Mouse (Mus musculus) forebrain, embryonic 12.5 days (tissue): ENCODE results near the gene Fam19a2. TPM values are rescaled to one million over a fixed set of nuclear protein-coding genes. Genes with fewer than 3 reads are reported as not detected.
A peak's percentile ranks its signal among the peaks of the same experiment; 100 is the strongest.

ENCODE experiments used
- ATAC-seq: fragments of 200-750 bp; cut with Nextera tagmentation; 2 replicates; pipeline ENCODE4 v1.8.0; 2017; ENCODE audit warnings: moderate TSS enrichment; ENCODE audit not compliant: low FRiP score
- H3K27ac ChIP-seq: fragments of 300-500 bp; sonication (generic); 2 replicates; pipeline ENCODE4 v1.5.1; 2016; ENCODE audit warnings: mild to moderate bottlenecking
- H3K27me3 ChIP-seq: fragments of 300-500 bp; sonication (generic); 2 replicates; pipeline ENCODE4 v1.6.1; 2016; ENCODE audit warnings: mild to moderate bottlenecking
- H3K36me3 ChIP-seq: fragments of 300-500 bp; sonication (generic); replicated peaks from 2 replicates; pipeline ENCODE4 v1.6.1; 2016; ENCODE audit warnings: mild to moderate bottlenecking
- H3K4me1 ChIP-seq: fragments of 300-500 bp; sonication (generic); 2 replicates; pipeline ENCODE4 v1.6.1; 2016
- H3K4me2 ChIP-seq: fragments of 300-500 bp; sonication (generic); 2 replicates; pipeline ENCODE4 v1.6.1; 2016; ENCODE audit warnings: mild to moderate bottlenecking, moderate library complexity
- H3K4me3 ChIP-seq: fragments of 300-500 bp; sonication (generic); replicated peaks from 2 replicates; pipeline ENCODE4 v1.5.1; 2016; ENCODE audit warnings: mild to moderate bottlenecking
- H3K9ac ChIP-seq: fragments of 300-500 bp; sonication (generic); 2 replicates; pipeline ENCODE4 v1.6.1; 2016; ENCODE audit warnings: mild to moderate bottlenecking
- H3K9me3 ChIP-seq: fragments of 300-500 bp; sonication (generic); 2 replicates; pipeline ENCODE4 v1.6.1; 2016
- WGBS: fragments of 180-500 bp; shearing (Covaris S2); methylation state at CpG from one replicate; pipeline ENCODE4 v1.1.7; 2016; 5-methylcytosine and 5-hydroxymethylcytosine counted together
- polyA plus RNA-seq: library from polyadenylated mRNA; unstranded; fragments of >200 nt; fragmentation: Nextera tagmentation; extraction: Ambion mirVana; gene quantifications from 2 replicates; pipeline ENCODE4 v1.2.1, GENCODE M21; 2016

Gene Fam19a2
- polyA plus RNA-seq, 1 experiment from 2014 or later, result 10.2 TPM

DNA sequence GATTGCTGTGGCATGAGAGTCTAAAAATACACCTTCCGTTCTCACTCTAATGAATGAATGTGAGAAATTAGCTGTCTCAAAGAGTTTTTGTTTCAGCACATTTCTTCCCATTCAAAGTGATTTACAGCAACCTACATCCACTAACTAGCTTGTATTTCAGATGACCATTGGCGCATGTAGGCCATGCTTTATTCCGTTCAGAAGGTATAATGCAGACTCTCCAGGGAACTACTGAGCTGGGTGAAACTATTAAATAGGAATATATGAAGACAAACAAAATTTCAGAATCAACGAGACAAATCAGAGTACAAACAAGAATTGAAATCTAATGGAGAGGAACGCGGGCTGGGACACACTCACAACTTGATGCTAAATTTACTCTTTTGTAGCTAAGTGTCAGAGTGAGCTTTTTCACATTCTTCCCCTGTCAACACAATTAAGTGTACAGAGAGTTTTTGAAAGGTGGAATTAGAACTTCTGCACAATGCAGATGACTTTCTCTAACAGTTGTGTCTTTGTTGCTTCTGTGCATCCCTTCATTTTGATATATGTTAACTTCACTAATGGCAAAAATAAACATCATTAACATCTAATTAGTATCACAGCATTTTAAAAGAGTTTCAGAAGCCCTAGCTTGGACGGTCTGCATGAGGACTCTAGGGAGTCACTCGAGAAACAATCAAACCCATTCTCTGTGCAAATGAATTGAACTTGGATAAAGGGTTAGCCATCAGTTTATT, 428.6 kb downstream of the Fam19a2 start:
- no peak overlapping the region for H3K4me3 ChIP-seq
- H3K9me3 ChIP-seq, result no peaks in the 10 kb centered on the region
- no peak overlapping the region for H3K27ac ChIP-seq
- no peak overlapping the region for H3K4me2 ChIP-seq
- H3K9ac ChIP-seq, result no peak overlapping the region
- WGBS, result 24% methylated on average over 8 of the region's 8 CpGs
- H3K36me3 ChIP-seq, result no peaks in the 10 kb centered on the region
- 0 out of 2 replicates have a peak, but pooled peaks cover 2% of the 10 kb centered on the region for H3K27me3 ChIP-seq
- H3K4me1 ChIP-seq, result no peaks in the 10 kb centered on the region
- peak; percentile 64; the same call in 1 of the 2 replicates for ATAC-seq

DNA sequence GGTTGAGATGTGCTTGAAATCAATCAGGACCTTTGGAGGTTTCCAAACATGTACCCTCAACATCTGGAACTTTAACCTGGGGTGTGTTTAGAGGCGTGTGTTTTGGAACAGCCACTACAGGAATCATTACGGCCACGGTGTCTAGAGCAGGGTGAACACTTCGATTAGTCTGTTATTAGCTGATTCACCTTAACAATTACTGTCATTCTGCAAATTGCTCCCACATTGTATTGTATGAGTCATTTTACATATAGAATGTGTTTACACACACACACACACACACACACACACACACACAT, 429.1 kb downstream of the Fam19a2 start:
- ATAC-seq, result peak; percentile 27; the same call in 1 of the 2 replicates
- WGBS, result 59% methylated on average over 4 of the region's 4 CpGs

DNA sequence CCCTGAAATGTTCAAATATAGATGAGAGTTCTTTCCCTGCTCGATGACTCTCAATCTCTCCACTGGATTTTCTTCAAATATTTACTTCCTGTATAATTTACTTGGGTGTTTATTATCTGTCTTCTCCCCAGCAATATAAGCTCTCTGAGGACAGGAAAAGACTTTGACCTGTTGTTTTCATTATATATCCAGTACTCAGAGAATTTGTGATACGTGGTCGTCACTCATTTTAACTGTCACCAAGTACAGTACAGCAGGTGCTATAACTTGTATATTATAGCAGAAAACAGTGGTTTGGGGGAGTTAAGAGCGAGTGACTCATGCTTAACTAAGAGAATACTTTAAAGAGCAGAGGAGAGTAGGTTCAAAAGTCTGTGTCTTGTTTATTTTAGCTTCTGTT, 438.8 kb downstream of the Fam19a2 start:
- WGBS, result 92% methylated on average over 4 of the region's 4 CpGs

More for the DNA sequence above, 429.1 kb downstream of the Fam19a2 start:
- Histone ChIP-seq H3K4me3 (no peak overlapping the region), H3K9me3 (no peaks in the 10 kb centered on the region), H3K4me1 (no peaks in the 10 kb centered on the region), H3K4me2 (no peak overlapping the region), H3K27ac (no peak overlapping the region), H3K27me3 (0 out of 2 replicates have a peak, but pooled peaks cover 2% of the 10 kb centered on the region), H3K9ac (no peak overlapping the region), H3K36me3 (no peaks in the 10 kb centered on the region)

DNA sequence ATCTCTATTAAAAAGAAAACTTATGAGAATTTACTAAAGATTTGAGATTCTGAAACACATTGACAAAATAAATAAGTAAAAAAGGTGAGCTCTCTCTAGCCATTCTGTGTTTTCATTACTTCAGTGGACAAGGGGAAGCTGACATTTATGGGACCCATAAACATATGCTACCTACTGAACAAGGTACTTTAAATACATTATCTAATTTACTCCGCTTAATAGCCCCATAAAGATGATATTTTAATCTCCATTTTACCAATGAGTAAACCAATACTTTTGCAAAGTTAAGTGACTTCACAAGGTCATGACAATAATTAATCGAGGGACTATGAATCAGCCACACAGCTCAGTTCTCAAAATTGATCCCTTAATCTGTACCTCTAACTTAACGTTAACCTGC, 443.2 kb downstream of the Fam19a2 start:
- ATAC-seq, result no peak

More for the DNA sequence above, 438.8 kb downstream of the Fam19a2 start:
- ATAC-seq, result no peak
- Histone ChIP-seq H3K4me2 (no peak overlapping the region), H3K4me1 (no peaks in the 10 kb centered on the region), H3K27ac (no peak overlapping the region), H3K9ac (no peak overlapping the region), H3K9me3 (no peaks in the 10 kb centered on the region), H3K36me3 (no peaks in the 10 kb centered on the region), H3K27me3 (no peaks in the 10 kb centered on the region), H3K4me3 (no peak overlapping the region)

DNA sequence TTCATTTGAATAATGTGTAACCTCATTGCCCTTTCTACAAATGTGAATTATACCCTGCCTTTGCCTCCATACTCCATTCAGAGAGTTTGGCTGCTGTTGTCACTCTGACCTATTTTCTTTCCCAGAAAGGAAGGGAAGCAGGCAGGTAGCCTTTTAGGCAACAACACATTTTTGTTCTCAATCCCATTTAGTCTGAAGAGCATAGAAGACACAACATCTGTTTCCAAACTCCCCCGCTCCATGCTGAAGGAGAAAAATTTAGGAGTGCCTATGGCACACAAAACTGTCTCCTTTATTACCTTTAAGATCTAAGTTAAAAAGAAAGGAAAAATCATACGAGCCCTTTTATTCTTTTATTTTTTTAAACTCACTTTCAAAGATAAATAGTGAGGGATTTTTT, 446.9 kb downstream of the Fam19a2 start:
- H3K27ac ChIP-seq, result no peak overlapping the region
- no peaks in the 10 kb centered on the region for H3K36me3 ChIP-seq
- 78% methylated on average over 2 of the region's 2 CpGs for WGBS
- no peak overlapping the region for H3K4me2 ChIP-seq
- H3K9ac ChIP-seq, result no peak overlapping the region
- H3K27me3 ChIP-seq, result no peaks in the 10 kb centered on the region
- H3K4me1 ChIP-seq, result no peaks in the 10 kb centered on the region
- H3K9me3 ChIP-seq, result no peaks in the 10 kb centered on the region
- no peak overlapping the region for H3K4me3 ChIP-seq
- ATAC-seq, result no peak

More for the DNA sequence above, 443.2 kb downstream of the Fam19a2 start:
- no peak overlapping the region for H3K4me3 ChIP-seq
- no peaks in the 10 kb centered on the region for H3K36me3 ChIP-seq
- 94% methylated on average over 3 of the region's 3 CpGs for WGBS
- no peak overlapping the region for H3K27ac ChIP-seq
- no peaks in the 10 kb centered on the region for H3K9me3 ChIP-seq
- no peaks in the 10 kb centered on the region for H3K27me3 ChIP-seq
- no peak overlapping the region for H3K4me2 ChIP-seq
- no peak overlapping the region for H3K9ac ChIP-seq
- no peaks in the 10 kb centered on the region for H3K4me1 ChIP-seq

DNA sequence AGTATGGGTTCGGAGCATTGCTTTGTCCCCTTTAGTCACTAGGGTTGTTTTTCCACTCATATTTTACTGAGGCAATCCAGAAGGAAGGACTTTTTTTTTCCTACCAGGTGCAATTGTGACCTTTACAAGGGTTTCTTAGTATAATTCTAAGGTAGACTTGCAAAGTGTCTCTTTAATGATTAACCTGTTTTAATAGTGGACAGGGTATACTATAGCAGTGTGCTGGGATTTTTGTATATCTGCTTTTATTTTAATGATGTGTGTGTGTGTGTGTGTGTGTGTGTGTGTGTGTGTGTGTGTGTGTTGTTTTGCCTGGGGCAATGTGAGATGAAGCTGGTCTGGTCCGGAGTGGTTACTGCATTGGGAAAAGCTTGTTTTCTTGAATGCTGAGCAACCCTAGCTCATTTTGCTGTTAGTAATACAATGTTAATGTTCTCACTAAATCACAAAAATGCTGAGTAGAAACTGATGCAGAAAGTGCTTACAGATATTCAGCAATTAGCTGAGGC, 458.2 kb downstream of the Fam19a2 start:
- Histone ChIP-seq H3K4me2 (no peak overlapping the region), H3K27me3 (no peaks in the 10 kb centered on the region), H3K9me3 (no peaks in the 10 kb centered on the region), H3K27ac (no peak overlapping the region), H3K4me3 (no peak overlapping the region), H3K36me3 (no peaks in the 10 kb centered on the region), H3K9ac (no peak overlapping the region), H3K4me1 (no peaks in the 10 kb centered on the region)
- no peak for ATAC-seq
- WGBS, result 86% methylated on average over 2 of the region's 2 CpGs

DNA sequence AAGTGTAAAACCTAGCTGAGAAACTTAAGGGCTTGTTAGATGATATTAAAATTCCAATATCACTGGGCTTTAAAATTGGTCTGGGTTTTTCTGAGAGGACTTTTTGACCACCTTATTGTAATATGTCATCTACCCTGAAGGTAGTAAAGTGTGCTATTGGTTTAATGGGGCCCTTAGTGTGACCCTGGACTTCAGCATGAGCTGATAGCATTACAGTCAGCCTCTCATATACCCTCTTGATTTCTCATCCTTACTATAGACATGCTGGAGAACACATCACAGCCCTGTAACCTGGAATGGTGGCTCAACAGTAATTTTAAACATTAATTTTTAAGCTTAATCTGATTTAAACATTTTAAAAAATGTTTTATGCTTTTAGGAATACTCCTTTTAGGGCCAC, 459.8 kb downstream of the Fam19a2 start:
- Histone ChIP-seq H3K27me3 (no peaks in the 10 kb centered on the region), H3K4me2 (no peak overlapping the region), H3K27ac (no peak overlapping the region), H3K36me3 (no peaks in the 10 kb centered on the region), H3K4me3 (no peak overlapping the region), H3K9ac (no peak overlapping the region), H3K9me3 (no peaks in the 10 kb centered on the region), H3K4me1 (no peaks in the 10 kb centered on the region)
- ATAC-seq, result no peak

DNA sequence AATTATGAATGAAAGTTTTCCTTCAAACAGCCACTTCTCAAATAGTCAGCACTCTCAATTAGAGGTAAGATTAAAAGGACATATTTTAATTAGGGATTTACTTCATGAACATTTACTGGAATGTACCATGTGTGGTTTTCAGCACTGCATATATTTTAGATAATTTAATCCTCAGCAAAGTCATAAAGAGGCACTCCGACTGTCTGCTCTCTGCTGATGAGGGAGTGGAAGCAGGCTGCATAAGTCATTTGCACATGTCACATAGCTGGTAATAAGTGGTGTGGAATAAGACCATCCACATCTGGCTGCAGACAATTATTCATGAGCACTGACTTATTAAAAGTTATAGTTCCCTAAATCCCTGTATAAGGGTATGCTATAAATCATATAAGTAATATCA, 484.5 kb downstream of the Fam19a2 start:
- 71% methylated on average over 1 of the region's 1 CpGs for WGBS
- no peak overlapping the region for H3K27ac ChIP-seq
- H3K9ac ChIP-seq, result no peak overlapping the region
- 0 out of 2 replicates have a peak, but pooled peaks cover 5% of the 10 kb centered on the region for H3K4me1 ChIP-seq
- H3K27me3 ChIP-seq, result no peaks in the 10 kb centered on the region
- 0 out of 2 replicates have a peak, but pooled peaks have one; percentile 17 for ATAC-seq
- no peaks in the 10 kb centered on the region for H3K9me3 ChIP-seq
- H3K4me2 ChIP-seq, result no peak overlapping the region
- H3K4me3 ChIP-seq, result no peak overlapping the region
- H3K36me3 ChIP-seq, result no peaks in the 10 kb centered on the region

DNA sequence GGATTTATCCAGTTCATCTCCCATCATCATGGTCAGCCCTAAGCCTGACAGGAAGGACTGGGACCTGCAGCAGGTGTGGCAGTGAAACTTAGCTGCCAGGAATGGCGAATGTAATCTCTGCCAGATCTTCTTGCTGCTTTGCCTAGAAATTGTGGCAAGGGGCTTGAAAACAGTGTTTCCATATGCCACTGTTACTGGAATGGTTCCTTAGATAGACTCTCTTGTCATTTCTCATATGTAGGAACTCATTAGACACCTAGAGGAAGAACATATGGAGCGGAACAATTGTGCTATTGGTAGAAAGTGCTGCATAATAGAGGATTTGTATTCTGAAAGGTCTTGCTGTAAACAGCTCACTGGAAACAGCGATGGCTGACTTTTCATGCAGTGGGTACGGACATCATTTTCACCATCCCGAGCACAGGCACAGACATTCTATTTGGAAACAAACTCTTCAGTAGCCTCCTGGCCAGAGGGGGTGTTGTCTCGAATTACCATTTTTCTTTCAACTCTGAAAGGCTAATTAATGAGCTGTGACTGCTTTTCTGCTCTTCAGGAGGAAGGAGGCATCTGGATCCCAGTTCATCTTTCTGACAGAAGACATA, 488.0 kb downstream of the Fam19a2 start:
- WGBS, result 54% methylated on average over 6 of the region's 6 CpGs
- no peaks in the 10 kb centered on the region for H3K36me3 ChIP-seq
- H3K4me1 ChIP-seq, result 0 out of 2 replicates have a peak, but pooled peaks cover 5% of the 10 kb centered on the region
- no peaks in the 10 kb centered on the region for H3K9me3 ChIP-seq
- ATAC-seq, result no peak
- H3K4me2 ChIP-seq, result no peak overlapping the region
- no peak overlapping the region for H3K4me3 ChIP-seq
- no peaks in the 10 kb centered on the region for H3K27me3 ChIP-seq
- no peak overlapping the region for H3K27ac ChIP-seq
- no peak overlapping the region for H3K9ac ChIP-seq

DNA sequence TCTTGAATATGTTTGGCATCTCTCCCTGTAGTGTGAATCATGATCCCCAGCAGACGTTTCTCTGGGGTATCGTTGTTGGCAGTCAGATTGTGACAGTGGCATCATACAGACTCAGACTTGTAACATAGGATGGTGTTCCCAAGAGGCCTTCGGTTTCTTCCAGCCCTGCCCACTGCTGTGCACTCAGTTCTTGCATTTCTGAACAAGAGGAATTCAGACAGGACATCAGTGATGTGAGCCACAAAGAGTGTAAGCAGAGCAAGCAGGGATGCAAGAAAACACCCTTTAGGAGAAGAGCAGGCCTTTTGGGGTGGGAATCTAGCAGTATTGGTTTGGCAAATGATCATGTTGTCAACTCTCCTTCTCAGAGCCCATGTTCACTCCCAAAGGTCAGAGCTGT, 489.0 kb downstream of the Fam19a2 start:
- ATAC-seq, result no peak
- Histone ChIP-seq H3K4me3 (no peak overlapping the region), H3K9ac (no peak overlapping the region), H3K4me2 (no peak overlapping the region), H3K36me3 (no peaks in the 10 kb centered on the region), H3K4me1 (0 out of 2 replicates have a peak, but pooled peaks cover 5% of the 10 kb centered on the region), H3K9me3 (no peaks in the 10 kb centered on the region), H3K27me3 (no peaks in the 10 kb centered on the region), H3K27ac (no peak overlapping the region)
- WGBS, result 77% methylated on average over 3 of the region's 3 CpGs

DNA sequence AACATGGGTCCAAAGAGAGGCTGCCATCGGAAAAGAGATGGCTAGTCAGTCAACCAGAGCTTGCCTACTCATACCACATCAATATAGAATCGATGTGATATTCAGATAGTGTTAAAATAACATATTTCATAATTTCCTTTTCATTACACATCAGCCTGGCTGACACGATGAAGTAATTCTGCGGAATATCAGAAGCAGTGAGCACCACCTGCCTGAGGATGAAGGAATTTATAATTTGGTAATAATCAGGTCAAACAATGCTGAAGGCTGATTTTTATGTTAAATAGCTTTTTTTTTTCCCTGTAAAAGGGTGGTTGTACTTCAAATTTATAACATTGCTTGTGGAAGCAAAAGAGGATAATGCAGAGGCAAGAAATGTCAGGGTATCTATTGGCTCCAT, 490.2 kb downstream of the Fam19a2 start:
- Histone ChIP-seq H3K27ac (no peak overlapping the region), H3K4me3 (no peak overlapping the region), H3K27me3 (no peaks in the 10 kb centered on the region), H3K36me3 (no peaks in the 10 kb centered on the region), H3K9ac (no peak overlapping the region), H3K4me1 (0 out of 2 replicates have a peak, but pooled peaks cover 5% of the 10 kb centered on the region), H3K4me2 (no peak overlapping the region), H3K9me3 (no peaks in the 10 kb centered on the region)
- WGBS, result 88% methylated on average over 4 of the region's 4 CpGs
- no peak for ATAC-seq

DNA sequence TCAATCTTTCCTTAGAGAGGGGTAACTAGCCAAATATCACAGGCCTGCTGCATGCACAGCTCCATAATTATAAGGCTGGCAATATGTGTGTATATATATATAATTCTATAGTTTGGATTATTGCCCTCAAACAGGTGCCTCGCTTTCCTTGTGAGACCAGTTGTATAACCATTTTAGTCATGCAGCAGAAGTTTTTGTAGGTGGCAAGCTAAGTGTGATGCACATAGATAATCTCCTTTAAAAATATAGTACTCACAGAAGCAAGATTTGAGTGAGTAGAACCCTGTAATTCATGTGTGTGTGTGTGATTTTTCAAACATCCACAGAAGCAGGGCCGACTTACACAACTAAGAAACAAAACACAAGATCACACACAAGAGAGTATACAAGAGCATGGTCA, 525.6 kb downstream of the Fam19a2 start:
- Histone ChIP-seq H3K9ac (no peak overlapping the region), H3K27me3 (no peaks in the 10 kb centered on the region), H3K4me1 (no peaks in the 10 kb centered on the region), H3K27ac (no peak overlapping the region), H3K4me2 (no peak overlapping the region), H3K4me3 (no peak overlapping the region), H3K36me3 (no peaks in the 10 kb centered on the region), H3K9me3 (no peaks in the 10 kb centered on the region)
- no peak for ATAC-seq
- 92% methylated on average over 2 of the region's 2 CpGs for WGBS
